Mouse (Mus musculus) cerebellum, postnatal 25 days (tissue): Measurements from ENCODE around the gene Mad1l1.

Source experiments
- DNase-seq, 2 experiments: peaks; one replicate each; pipeline ENCODE4 v3.0.0; 2021; ENCODE audit warnings: mixed read lengths in 2 of 2

Gene Mad1l1

DNA sequence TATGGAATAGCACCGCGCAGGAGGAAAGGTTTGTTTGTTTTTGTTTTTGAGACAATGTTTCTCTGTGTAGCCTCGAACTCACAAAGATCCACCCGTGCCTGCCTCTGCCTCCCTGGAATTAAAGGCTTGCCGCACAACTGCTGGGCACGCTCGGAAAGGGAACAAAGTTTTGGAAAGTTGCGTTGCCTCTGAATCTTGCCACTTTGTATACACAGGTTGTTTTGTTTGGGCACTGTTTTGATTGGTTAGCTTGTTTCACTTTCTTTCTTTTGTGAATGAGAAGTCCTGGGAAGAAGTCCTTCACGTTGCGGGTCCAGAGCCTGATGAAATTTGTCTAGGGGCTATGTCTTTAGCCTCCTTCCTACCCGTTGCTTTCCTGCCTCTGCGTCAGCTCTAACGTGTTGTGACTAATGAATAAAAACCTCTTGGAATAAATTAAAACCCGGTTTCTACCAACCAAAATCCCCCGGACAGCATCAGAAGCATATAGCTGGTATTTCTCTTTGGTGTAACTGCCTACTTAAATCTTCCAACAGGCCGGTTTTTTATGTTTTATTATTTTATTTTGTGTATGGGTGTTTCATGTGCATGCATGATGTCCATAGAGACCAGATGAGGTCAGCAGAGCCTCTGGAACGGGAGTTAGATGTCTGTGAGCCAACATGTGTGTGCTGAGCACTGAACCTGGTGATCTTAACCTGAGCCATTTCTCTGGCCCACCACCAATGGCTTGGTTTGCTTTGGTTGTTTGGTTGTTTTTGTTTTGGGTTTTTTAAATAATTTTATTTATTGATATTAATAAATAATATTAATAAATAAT, 614 bp upstream of the Mad1l1 start:
- no peak for DNase-seq

DNA sequence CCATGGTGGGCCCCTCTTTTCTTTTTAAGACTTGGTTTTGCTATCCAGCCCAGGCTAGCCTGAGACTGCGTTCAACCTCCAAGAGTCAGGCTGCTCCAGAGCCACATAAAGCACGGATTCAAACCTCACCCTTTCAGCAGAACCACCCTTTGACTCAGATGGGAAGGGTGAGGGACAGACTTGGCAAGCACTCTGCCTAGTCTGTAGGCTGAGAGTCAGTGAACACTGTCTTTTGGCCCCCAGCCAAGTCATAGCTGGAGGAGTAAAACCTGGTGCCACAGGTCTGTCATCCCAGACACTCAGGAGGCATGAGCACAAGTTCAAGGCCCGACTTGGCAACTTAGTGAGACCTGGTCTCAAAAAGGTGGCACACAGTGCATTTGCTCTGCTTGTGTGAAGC, 4.6 kb downstream of the Mad1l1 start:
- peak in 1 of 2 experiments; percentile 38 for DNase-seq

DNA sequence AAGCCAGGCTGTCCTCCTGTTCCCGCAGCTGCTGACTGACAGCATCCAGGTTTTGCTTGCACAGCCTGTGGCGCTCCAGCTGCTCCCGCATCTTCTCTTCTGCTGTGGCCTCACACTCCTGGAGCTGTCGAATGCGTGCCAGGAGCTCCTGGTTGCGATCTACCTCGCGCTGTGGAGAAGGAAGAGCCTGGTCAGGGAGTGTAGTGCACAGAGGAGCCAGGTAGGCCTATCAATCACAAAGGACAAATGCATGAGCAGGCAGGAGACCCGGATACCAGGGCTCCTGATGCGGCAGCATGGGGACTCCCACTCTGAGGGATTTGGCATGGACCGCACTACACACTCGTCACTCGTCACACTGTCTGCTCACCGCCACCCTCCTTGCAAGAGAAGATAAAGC, 13.8 kb downstream of the Mad1l1 start:
- DNase-seq: no peak

DNA sequence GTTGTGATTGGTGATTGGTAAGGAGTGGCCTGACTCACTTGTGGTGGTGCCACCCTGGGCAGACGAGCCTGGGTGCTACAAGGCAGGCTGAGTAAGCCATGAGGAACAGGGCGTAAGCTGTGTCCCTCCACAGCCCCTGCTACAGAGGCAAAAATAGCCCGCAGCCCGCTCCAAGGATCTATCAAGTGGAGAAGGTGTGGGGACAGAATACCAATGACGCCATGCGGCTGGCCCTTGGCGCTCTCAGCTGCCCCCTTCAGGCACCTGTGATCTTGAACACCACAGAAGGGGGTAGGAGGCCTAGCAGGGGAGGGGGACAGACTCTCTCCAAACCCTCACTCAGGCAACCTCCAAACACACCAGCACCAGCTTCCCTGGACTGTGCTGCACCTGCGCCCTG, 15.3 kb downstream of the Mad1l1 start:
- no peak for DNase-seq

DNA sequence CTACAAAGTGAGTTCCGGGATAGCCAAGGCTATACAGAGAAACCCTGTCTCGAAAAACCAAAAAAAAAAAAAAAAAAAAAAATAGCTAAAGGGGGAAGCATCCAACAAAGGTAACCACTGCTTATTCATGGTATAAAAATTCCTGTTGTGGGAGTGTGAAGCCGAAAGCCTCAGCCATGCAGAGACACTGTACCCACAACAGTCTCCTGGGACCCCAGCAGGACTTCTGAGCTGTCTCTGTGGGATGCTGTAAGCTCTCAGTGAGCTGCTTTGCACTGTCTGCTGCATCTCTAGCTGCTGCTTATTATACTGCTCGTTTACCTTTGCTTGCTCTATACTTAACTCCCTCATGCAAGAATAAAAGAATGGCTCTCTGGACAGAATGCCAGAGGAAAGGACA, 23.1 kb downstream of the Mad1l1 start:
- no peak for DNase-seq

DNA sequence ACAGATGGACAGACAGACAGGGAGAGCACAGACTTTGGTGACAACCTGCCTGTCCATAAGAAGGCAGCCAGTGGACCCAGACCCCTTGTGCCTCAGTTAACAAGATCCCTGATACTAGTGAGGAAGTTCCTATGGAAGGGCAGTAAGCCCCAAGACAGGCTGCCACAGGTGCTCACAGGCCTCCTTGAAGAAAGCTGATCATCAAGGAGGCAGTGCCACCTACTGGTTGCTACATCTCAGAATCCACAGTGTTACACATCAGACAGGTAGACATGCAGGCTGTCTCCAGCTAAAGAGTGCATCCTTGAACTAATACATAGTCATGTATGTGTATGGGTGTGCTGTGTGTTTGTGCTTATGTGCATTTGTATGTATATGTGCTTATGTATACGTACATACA, 29.2 kb downstream of the Mad1l1 start:
- peak; percentile 57 to 75 for DNase-seq

DNA sequence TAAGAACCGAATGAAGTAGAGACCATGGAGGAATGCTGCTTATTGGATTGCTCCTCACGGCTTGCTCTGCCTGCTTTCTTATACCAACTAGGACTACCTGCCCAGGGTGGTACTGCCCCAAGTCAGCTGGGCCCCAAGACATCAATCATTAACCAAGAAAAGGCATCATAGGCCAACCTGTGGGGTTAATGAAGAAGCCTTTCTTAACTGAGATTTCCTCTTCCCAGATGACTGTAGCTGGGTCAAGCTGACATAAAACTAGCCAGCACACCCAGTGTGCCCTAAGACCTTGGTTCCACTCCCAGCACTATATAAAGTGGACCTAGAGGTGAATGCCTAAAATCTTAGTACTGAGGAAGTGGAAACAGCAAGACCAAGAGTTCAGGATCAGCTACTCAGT, 32.2 kb downstream of the Mad1l1 start:
- DNase-seq: no peak

DNA sequence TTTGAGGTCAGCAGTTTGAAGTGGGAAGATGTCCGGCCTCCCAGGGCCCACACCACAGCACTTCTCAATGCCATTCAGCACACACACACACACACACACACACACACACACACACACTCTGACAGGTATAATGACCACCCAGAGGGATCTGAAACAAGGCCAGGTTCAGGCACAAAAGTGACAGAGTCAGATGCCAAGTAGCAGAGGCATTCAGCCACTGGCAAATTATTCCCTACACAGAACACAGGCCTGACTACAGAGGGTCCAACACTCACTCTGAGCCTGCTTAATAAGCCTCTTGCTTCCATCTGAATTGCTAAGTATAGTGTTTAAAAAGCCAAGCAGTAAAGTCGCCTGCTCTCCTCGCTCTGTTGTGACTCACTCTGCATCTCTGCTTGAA, 33.1 kb downstream of the Mad1l1 start:
- no peak for DNase-seq

DNA sequence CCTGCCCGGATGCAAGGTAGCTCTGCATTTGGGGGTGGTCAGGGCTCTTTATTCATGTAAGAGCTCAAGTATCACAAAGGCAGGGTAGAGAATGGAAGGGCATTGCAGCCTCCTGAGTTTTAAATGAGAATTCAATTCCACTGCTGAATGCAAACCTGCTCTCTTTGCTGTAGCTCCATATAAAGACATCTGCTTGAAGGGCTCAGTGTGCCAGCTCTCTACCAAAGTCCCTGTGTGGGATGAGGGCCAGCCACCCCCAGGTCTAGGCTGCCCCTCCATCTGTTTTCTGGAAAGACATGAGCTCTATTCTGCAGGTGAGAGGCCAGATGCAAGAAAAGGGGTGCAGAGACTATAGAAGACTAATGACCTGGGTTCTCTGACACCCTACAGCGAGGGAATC, 36.6 kb downstream of the Mad1l1 start:
- no peak for DNase-seq

DNA sequence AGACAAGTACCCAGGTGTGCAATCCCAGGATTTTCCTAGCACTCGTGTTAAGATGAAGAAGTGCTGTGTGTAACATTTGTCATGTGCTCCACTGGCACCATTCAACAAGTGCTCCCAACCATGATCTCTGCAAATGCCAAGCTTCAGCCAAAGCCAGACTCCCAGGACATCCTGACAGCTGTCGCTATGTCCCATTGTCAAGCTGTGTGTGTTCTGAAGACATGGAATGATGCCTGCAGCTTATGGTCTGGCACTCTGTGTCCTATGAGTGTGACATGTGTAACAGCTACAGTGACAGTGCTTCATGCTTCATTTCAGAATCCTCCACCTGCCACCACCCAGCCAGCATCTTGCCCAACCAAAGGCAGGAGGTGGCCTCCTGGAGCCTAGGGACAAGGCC, 37.3 kb downstream of the Mad1l1 start:
- no peak for DNase-seq

DNA sequence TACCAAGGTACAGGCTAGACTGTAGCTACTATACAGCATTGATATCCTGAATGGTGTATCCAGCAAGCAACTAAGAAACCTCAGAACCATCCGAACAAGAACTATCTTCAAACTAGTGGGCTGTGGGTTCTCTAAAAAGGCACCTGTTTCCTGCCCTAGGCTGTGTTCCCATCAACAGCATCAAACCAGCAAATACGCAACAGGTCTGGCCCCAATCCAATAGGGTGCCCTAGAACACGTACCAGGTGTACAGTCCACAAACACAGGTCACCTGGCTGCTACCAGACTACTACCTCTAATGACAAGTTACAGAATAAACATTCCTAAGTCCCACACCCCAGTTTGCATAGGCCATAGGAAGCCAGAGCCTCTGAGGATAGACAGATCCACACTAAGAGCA, 38.5 kb downstream of the Mad1l1 start:
- no peak for DNase-seq

DNA sequence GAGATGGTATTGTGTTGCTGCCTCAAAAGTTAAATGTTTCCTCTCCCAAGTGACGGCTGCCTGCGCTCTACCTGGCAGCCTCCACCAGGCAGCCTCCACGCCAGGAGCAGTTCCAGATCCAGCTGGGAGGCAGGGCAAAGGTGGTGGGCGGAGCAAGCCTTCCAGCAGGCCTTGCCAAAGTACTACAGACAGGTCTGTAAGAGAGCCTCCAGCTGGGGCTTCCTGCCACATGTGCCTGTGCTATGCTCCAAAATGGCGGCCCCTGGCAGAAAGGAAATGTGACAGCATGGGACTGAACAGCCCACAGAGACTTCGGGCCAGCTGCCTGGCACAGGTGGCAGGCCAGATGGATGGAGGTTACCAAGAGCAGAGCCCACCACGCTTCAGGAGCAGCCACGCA, 39.0 kb downstream of the Mad1l1 start:
- DNase-seq: peak; percentile 48 to 64

DNA sequence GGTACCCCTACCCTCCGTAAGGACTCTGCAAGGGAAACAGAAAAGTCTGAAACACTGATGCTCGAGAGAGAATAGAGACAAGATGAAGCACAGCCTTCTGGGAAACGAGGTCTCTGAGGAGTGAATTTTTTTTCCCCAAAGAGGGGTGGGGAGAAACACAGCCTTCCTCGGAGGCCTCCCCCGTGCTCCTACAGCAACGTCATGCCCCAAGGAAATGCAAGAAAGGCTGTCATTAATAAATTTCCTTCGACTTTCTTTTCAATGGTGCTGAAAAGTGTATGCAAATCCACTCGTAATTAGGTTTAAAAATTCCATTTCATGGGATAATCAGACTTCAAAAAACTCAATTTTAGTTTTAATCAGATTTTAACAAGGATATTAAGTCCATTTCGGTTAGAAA, 41.1 kb downstream of the Mad1l1 start:
- no peak for DNase-seq

DNA sequence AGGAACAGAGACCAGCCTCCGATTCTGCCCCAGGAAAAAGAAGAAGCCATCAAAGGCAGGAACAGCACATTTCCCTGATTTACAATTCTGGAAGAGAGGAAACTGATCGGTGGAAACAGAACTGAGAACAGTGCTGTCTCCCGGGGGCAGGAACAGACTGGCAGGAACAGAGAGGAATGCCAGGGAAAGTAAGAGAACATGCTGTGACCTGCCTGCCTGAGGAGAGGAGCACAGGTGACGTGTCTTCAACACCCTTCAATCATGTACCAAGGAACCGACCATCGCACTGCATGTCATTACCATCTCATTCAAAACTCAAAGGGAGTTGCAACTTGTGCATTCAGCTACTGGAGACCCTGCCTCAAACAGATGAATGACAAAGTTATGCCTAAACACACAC, 44.6 kb downstream of the Mad1l1 start:
- DNase-seq: no peak

DNA sequence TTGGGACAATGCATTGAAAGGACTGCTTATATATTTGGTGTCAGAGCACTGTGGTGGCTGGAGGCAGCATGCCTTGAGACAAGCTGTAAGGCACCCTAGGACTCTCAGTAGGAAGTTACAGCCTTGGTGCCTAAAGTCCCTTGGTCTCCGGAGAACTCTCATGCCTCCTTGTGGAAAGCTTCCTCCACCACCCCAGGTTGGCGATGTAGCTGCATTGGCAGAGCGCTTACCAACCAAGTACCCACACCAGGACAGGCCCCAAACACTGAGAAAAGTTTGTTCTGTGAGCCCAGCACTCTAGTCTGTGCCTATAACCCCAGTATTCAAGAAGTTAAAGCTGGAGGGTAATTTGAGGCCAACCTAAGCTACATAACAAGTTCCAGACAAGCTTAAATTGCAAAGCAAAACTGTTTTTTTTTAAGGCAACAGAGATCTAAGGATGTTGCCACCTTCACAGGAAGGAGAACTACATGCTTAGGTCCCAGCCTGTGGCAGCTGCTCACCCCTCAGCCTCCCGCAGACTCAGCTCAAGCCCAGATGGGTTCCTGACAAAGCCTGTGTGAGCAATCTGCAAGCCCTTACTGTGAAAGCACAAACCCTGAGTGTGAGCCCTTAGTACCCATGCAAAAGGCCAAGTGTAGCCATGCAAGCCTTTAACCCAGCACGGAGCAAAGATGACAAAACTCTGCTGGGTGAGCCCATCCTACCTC, 50.2 kb downstream of the Mad1l1 start:
- no peak for DNase-seq

DNA sequence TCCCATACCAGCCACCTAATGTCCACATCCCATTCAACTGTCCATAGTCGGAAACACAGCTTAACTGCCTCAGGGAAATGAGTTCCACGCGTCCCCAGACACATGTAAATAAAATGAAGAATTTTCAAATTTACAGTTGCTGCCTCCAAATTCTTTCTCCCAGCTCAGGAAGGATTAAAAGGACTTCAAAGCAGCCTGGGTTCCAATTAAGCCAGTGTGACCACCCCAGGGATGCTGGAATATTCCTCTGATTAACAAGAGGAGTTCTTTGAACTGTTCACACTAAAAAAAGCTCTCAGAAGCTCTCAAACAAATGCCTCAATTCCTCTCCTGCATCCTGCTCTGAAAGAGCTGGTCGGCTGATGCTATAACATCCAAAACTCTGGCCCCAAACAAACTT, 53.0 kb downstream of the Mad1l1 start:
- no peak for DNase-seq

DNA sequence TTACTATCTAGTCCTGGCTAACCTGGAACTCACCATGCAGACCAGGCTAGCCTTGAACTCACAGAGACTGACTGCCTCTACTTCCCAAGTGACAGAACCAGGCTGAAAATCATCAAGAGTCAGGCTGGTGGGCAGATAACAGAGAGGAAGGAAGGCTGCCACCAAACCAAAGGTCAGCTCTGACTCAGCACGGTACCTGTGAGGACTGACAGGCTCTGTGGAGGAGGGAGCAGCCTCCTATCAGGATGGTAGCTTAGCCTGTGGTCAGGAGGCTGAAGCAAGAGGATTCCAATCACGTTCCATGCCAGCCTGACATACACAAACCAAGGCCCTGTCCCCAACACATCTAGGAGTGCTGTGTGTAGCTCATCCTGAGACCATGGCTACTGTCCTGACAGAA, 54.3 kb downstream of the Mad1l1 start:
- DNase-seq: no peak

DNA sequence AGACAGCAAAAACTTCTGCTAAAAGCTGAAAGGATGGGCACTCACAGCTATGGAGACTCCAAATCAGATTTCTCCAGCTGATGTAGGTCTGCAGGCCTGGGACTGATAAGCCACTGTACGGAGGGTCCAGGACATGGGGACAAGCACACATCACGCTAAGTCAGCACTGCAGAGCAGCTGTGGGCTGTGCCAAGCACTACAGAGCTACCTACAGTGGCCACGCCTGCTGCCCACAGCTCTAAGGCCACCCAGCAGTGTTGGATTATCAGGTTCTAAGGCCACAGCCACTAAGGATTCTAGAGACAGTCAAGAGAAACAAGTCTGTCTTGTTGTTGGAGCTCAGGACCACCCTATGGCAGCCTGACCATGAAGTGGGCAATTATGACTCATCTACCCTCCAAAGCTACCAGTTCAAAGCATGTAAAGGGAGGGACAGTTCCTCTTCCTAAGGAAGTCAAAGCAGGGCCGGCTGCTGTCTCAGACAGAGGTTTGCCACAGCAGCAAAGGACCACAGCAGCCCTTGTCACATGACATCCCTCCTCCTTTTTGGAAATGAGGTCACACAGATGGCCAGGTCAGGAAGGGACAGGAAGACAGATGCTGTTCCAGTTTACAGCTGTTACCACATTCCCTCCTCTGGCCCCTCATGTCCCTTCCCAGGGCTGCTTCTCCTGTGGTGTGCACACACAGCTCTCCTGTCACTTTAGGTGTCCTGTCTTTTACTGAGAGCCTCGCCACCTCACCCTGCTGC, 56.4 kb downstream of the Mad1l1 start:
- DNase-seq: no peak

DNA sequence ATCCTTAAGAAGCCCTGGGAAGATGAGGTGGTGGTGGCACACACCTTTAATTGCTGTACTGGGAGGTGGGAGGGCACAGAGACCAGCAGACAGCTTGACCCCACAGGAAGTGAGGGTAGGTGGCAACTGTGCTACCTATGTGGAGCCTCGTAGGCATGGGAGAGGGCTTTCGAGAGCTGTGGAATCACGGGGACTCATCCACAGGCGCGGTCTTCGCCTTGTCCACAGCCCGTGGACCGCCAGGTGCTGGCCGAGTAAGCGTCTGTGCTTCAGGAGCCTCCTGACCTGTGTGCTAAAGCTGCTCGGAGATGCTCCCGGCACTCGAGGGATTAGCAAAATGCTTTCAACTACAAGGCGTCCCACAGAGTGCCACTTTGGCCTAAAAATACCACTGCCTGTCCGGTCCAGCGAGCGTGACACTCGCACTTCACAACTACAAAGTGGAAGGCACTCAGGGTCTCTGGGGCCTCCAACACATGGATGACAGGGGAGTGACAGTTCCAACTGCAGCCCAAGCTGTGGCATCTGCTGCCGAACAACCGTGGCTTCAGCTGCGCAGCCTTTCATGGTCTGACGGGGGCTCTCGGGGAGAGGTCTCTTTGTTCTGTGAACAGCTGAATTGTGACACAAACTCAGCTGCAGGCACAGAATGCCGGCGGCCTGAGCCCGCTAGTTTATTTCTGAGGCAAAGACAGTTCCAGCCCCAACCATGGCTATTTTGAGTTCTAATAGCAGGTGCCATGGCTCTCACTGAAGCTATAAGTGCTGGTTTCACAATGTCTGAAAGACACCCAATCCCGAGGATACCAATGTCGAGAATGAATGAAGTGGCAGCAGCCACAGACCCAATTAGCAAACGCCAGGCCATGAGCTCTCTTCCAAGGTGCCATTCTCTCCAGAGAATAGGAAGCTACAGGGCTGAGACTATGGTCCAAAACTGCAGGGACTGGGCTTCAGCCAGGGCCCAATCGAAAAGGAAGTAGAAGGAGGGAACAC, 57.3 kb downstream of the Mad1l1 start:
- DNase-seq: peak in 1 of 2 experiments; percentile 29

DNA sequence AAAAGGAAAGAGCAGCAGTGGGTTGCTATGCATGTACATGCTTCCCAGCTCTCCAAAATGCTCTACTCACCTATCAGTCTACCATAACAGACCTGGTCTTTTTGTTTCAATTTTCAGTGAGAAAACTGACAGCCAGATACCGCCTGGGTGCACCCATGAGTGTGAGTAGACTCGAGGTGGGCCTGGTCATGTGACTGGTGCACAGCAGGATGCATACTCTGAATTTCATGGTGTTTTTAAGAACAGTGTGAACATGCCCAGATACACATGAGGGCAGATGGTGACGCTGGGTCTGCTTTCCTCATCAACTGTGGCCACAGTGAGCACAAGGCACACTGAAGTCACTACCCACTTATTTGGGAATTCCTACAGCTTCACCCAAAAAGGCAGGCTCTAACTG, 59.0 kb downstream of the Mad1l1 start:
- DNase-seq: no peak

DNA sequence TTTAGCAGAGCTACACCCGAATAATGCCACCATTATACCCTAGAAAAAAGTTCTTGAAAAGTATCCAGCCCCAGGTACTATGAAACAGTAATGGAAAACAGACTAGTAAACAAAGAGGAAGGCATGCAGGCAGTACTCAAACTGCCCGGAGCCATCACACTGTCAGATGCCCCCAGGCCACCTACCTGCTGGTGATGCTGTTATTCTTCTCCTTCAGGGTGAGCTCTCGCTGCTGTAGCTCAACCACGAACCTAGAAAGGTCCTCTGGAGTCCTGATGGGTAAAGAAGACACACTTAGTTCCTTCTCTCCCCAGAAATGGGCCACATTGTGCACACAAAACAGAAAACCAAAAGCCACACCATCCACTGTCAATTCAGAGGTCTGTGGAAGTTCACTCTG, 60.0 kb downstream of the Mad1l1 start:
- no peak for DNase-seq

DNA sequence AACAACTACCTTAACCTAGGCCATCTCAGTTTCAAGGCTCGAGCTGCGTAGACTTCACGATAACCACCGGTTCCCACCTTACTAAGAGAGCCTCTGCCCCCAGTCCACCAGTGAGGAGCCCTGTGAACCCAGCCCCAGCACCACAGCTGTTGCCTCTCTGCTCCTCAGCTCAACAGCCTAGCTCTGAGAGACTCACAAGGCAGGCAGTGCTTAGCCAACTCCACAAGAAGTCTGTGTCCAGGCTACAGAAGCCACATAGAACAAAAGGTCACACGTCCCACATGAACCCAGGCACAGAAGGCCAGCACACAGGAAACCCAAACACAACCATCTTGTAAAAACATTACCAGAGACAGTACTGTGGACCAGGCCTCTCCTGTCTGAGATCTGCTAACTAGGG, 62.7 kb downstream of the Mad1l1 start:
- DNase-seq: no peak

DNA sequence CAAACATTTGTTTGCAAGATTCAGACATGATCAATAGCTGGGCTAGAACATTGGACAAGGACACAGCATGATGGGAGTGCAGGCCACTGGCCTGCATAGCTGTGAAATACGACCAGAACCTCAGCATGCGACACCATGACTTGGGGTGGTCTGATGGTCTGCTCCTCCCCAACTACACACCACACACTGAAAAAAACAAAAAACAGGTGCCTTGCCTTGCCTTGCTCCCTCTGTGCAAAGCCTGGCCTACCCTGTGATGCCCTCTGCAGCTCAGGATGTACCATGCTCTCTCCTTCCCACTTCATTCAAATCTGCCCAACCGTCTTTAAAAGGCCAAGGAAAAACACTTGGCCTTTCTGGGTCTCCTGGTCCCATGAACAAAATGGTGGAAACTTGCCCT, 63.3 kb downstream of the Mad1l1 start:
- DNase-seq: no peak
